Mouse (Mus musculus) spleen, adult 2 months (tissue): ENCODE measurements at regions not wholly inside any gene's neighbourhood (a gene's known extent, or its start where the extent isn't known, plus 50 kb on each side); places are given as distances from the start of the nearest gene placed in this dataset.

Experiments used
- CTCF ChIP-seq: fragments of 200-500 bp; IDR thresholded peaks from 2 replicates; pipeline ENCODE4 v1.5.1; 2011; ENCODE audit warnings: mild to moderate bottlenecking, inconsistent platforms; ENCODE audit not compliant: insufficient read depth, insufficient read length, insufficient replicate concordance; ENCODE audit errors: extremely low read depth
- POLR2A ChIP-seq: fragments of 200-500 bp; IDR thresholded peaks from 2 replicates; pipeline ENCODE4 v1.6.1; 2011; ENCODE audit warnings: low read depth, low read length, inconsistent platforms

DNA sequence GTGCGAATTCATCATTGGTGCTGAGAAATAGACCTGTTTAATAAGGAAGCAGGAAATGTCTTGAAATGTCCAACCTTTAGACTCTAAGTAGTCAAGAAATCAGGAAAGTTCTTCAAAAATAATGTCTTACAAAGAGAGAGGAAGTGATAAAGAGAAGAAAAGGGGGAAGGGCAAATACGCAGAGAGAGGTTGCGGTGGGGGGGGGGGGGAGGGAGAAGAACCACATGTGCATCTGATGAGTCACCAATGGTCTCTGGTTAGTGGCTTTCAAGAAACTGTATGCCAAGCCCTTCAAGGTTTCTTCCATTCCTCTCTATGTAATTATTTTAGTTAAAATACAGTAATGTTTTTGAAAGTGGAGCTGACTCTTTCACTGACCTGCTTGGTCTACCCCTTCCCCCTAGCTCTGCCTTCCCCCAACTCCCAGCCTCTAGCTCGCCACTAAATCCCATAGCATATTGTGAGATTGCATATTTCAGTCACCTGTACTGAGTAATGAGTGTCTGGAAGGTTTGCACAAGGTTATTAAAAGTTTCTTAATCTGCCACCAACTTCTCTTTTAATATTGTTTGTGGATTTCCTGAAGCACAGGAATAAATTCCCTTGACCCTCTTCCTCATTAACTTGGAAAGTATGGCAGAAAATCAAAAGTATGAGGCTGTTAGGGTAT, 70.8 kb upstream of the Tle4 start:
- TF ChIP-seq POLR2A = no peak
- TF ChIP-seq CTCF = no peak
